Mouse (Mus musculus): Measurements from ENCODE around the gene Rtf1. TPM values are rescaled to one million over a fixed set of nuclear protein-coding genes. Genes with fewer than 3 reads are reported as not detected.

Rtf1 gene
- polyA plus RNA-seq, 1 experiment from 2014 or later, result 39.0 TPM

- H3K27ac ChIP-seq, result no peak overlapping the region
- ATAC-seq (replicated peaks; ENCODE audit: low FRiP score, low read depth) (no peak), DNase-seq (ENCODE audit: low spot score) (no peak)
- no peak for TF ChIP-seq CTCF (IDR thresholded peaks at IDR 0.05; ENCODE audit: low read depth)
- H3K9ac ChIP-seq (ENCODE audit: low read depth, low read length), result no peak overlapping the region
- H3K9me3 ChIP-seq (replicated peaks; ENCODE audit: low read length), result no peaks in the 10 kb centered on the region
- peaks cover 16% of the 10 kb centered on the region; the same call in 1 of the 2 replicates for H3K36me3 ChIP-seq (ENCODE audit: insufficient read depth, low read length)
- H3K4me1 ChIP-seq (replicated peaks; ENCODE audit: insufficient read depth, low read length), result 0 out of 2 replicates have a peak, but pooled peaks cover under 1% of the 10 kb centered on the region
- WGBS, result 54% methylated on average over 4 of the region's 4 CpGs
- H3K4me3 ChIP-seq (replicated peaks; ENCODE audit: low read depth, low read length), result no peak overlapping the region
- peaks cover 7% of the 10 kb centered on the region for H3K27me3 ChIP-seq (ENCODE audit: insufficient read depth, low read length)
- no peak overlapping the region for H3K4me2 ChIP-seq (ENCODE audit: low read length)
These were observed 89.1 kb downstream of the Rtf1 start for GRCm38 (mm10) chr2:119763924-119764323.

GRCm38 (mm10) chr2:119767246-119767645, 92.4 kb downstream of the Rtf1 start:
- H3K36me3 ChIP-seq (ENCODE audit: insufficient read depth, low read length), result peaks cover 35% of the 10 kb centered on the region
- no peak overlapping the region for H3K9ac ChIP-seq (ENCODE audit: low read depth, low read length)
- no peaks in the 10 kb centered on the region for H3K9me3 ChIP-seq (replicated peaks; ENCODE audit: low read length)
- no peak for ATAC-seq (replicated peaks; ENCODE audit: low FRiP score, low read depth)
- H3K4me2 ChIP-seq (ENCODE audit: low read length), result no peak overlapping the region
- H3K27ac ChIP-seq, result no peak overlapping the region
- H3K4me1 ChIP-seq (replicated peaks; ENCODE audit: insufficient read depth, low read length), result no peaks in the 10 kb centered on the region
- no peak overlapping the region for H3K4me3 ChIP-seq (replicated peaks; ENCODE audit: low read depth, low read length)
- 90% methylated on average over 6 of the region's 6 CpGs for WGBS
- no peak for DNase-seq (ENCODE audit: low spot score)
- peak; percentile 44; the same call in 1 of the 2 replicates for TF ChIP-seq CTCF (IDR thresholded peaks at IDR 0.05; ENCODE audit: low read depth)
- no peaks in the 10 kb centered on the region for H3K27me3 ChIP-seq (ENCODE audit: insufficient read depth, low read length)

Other genes with a start within 250 kb of the Rtf1 start
- gene Ino80, start 197.4 kb upstream of the Rtf1 start, polyA plus RNA-seq (2015; fragmentation: Nextera tagmentation; extraction: Ambion mirVana), result 3.5 TPM in 2 replicates
- 0.29 and 0.47 TPM in 2 replicates for gene Exd1, start 127.4 kb upstream of the Rtf1 start, polyA plus RNA-seq (2015; fragmentation: Nextera tagmentation; extraction: Ambion mirVana)
- 68.8 and 72.2 TPM in 2 replicates for gene Chp1, start 127.4 kb upstream of the Rtf1 start, polyA plus RNA-seq (2015; fragmentation: Nextera tagmentation; extraction: Ambion mirVana)
- gene Nusap1, start 56.8 kb upstream of the Rtf1 start, polyA plus RNA-seq (2015; fragmentation: Nextera tagmentation; extraction: Ambion mirVana), result 31.9 and 38.7 TPM in 2 replicates
- 12.4 and 15.6 TPM in 2 replicates for gene Oip5, start 56.6 kb upstream of the Rtf1 start, polyA plus RNA-seq (2015; fragmentation: Nextera tagmentation; extraction: Ambion mirVana)
- gene Ndufaf1, start 12.2 kb upstream of the Rtf1 start, polyA plus RNA-seq (2015; fragmentation: Nextera tagmentation; extraction: Ambion mirVana), result 50.0 and 54.3 TPM in 2 replicates
- 0.83 and 1.1 TPM in 2 replicates for gene Itpka, start 67.3 kb downstream of the Rtf1 start, polyA plus RNA-seq (2015; fragmentation: Nextera tagmentation; extraction: Ambion mirVana)
- gene Ltk, start 85.4 kb downstream of the Rtf1 start, polyA plus RNA-seq (2015; fragmentation: Nextera tagmentation; extraction: Ambion mirVana), result 0.52 and 0.53 TPM in 2 replicates
- gene Rpap1, start 112.5 kb downstream of the Rtf1 start, polyA plus RNA-seq (2015; fragmentation: Nextera tagmentation; extraction: Ambion mirVana), result 15.7 and 19.0 TPM in 2 replicates
- 7.7 and 9.7 TPM in 2 replicates for gene Tyro3, start 122.7 kb downstream of the Rtf1 start, polyA plus RNA-seq (2015; fragmentation: Nextera tagmentation; extraction: Ambion mirVana)
- 17.5 TPM in 2 replicates for gene Mga, start 222.2 kb downstream of the Rtf1 start, polyA plus RNA-seq (2015; fragmentation: Nextera tagmentation; extraction: Ambion mirVana)

All from kidney, postnatal 0 days (tissue).